Mouse (Mus musculus) thymus, postnatal 36 days (tissue): Measurements from ENCODE around the gene Tmem41a.

Experiments used
- DNase-seq, 2 experiments: peaks; one replicate each; pipeline ENCODE4 v3.0.0; 2022; ENCODE audit warnings: mixed read lengths in 2 of 2

Tmem41a gene

GRCm38 (mm10) chr16:21893890-21894289 is 53.5 kb downstream of the Tmem41a start:
- DNase-seq, result no peak

DNA sequence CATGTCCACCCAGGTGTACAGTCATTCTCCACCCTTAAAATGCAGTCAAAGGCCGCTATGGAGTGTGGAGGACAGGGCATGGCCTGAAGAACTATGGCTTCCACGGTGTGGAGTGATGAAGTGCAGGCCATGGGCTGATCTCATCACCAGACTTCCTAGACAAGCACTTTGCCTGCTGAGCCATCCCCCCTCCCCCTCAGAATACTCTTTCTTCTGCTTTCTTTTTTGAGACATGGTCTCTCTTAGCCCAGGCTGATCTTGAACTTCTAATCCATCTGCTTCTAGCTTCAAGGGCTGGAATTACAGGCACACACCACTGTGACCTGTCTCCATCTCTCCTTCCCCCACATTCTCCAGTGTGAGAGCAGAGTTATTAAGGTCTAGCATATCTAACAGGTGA is 59.8 kb downstream of the Tmem41a start:
- DNase-seq, result no peak
